In genomic region chr4:115878216-115878678, GRCm38 (mm10) we compare ENCODE assay signal across 13 mouse cellular contexts. TPM values are rescaled to one million over a fixed set of nuclear protein-coding genes. Genes with fewer than 3 reads are reported as not detected.
A peak's percentile ranks its signal among the peaks of the same experiment; 100 is the strongest.
DNase-seq lines count a peak whose midpoint lies in the region; ATAC-seq and TF ChIP-seq lines count a peak whose summit lies in the region.
"Had no signal": no experiment of that assay in that cellular context is flagged by ENCODE, and none has a peak within 500 bp of the region (broad histone marks: within the 10 kb centered on the region; RNA-seq: fewer than 3 reads in every experiment).

No protein-coding gene starts in this region.

- H3K9ac ChIP-seq in heart, postnatal 0 days (replicated peaks; ENCODE audit: low read depth, low read length): no peak overlapping the region
- H3K9ac ChIP-seq in midbrain, embryonic 15.5 days: 0 out of 2 replicates have a peak overlapping the region, but pooled peaks have one; percentile 4

- peaks cover 23% of the 10 kb centered on the region for H3K36me3 ChIP-seq in heart, postnatal 0 days (replicated peaks; ENCODE audit: control insufficient read depth, insufficient read depth, low read length)
- H3K36me3 ChIP-seq in midbrain, embryonic 15.5 days (replicated peaks): no peaks in the 10 kb centered on the region

- TF ChIP-seq EP300 in heart, postnatal 0 days (IDR thresholded peaks at IDR 0.05; ENCODE audit: low read depth): no peak

- DNase-seq in heart, postnatal 0 days (ENCODE audit: low spot score): no peak
- DNase-seq in heart, adult 11 months: no peak
- DNase-seq in brain, adult 2 months (ENCODE audit: low read depth, low spot score): peak; percentile 30
- DNase-seq in heart, postnatal 4 days: peak; percentile 9
- DNase-seq in thymus, postnatal 14 days: no peak
- no peak for DNase-seq in layer of hippocampus, postnatal 10 days (ENCODE audit: low spot score in 2 of 2)
- DNase-seq in urinary bladder, postnatal 10 days (ENCODE audit: low spot score): no peak

- no peaks in the 10 kb centered on the region for H3K27me3 ChIP-seq in heart, postnatal 0 days (ENCODE audit: control insufficient read depth, insufficient read depth, low read length)
- no peaks in the 10 kb centered on the region; the same call in 1 of the 2 replicates for H3K27me3 ChIP-seq in midbrain, embryonic 15.5 days (replicated peaks)

- 8% methylated on average over 11 of the region's 11 CpGs for WGBS in heart, postnatal 0 days
- WGBS in midbrain, embryonic 15.5 days: 2% methylated on average over 11 of the region's 11 CpGs

- no peak overlapping the region for H3K27ac ChIP-seq in heart, postnatal 0 days (ENCODE audit: low read depth)
- H3K27ac ChIP-seq in midbrain, embryonic 15.5 days: peak overlapping the region; percentile 74

- ATAC-seq in heart, postnatal 0 days (ENCODE audit: insufficient read depth, low read depth): peak; percentile 72
- peak; percentile 46 for ATAC-seq in midbrain, embryonic 15.5 days (replicated peaks)
- ATAC-seq: inflammation-experienced regulatory T-cells, adult 6 months had no signal

- no peaks in the 10 kb centered on the region for H3K4me1 ChIP-seq in heart, postnatal 0 days (ENCODE audit: control insufficient read depth, insufficient read depth)
- H3K4me1 ChIP-seq in midbrain, embryonic 15.5 days: peaks cover 51% of the 10 kb centered on the region

- no peaks in the 10 kb centered on the region for H3K9me3 ChIP-seq in heart, postnatal 0 days (replicated peaks; ENCODE audit: control insufficient read depth, low read length)
- no peaks in the 10 kb centered on the region for H3K9me3 ChIP-seq in midbrain, embryonic 15.5 days

- no peak for TF ChIP-seq CTCF in heart, postnatal 0 days (IDR thresholded peaks at IDR 0.05; ENCODE audit: low read depth)

- H3K4me3 ChIP-seq in heart, postnatal 0 days (ENCODE audit: low read depth, low read length): no peak overlapping the region
- no peak overlapping the region for H3K4me3 ChIP-seq in midbrain, embryonic 15.5 days
- H3K4me3 ChIP-seq: erythroblast, embryonic 14.5 days had no signal

- peak overlapping the region; percentile 29 for H3K4me2 ChIP-seq in heart, postnatal 0 days (ENCODE audit: low read depth, low read length)
- H3K4me2 ChIP-seq in midbrain, embryonic 15.5 days: peak overlapping the region; percentile 35

RNA-seq across cellular contexts. Expression of gene Kncn, which starts 6.0 kb away (rescaled TPM):
- not detected in 2 replicates for total RNA-seq in heart, postnatal 0 days (2014; rRNA removed; ENCODE audit: low replicate concordance)
- polyA plus RNA-seq in heart, postnatal 0 days (2015; fragmentation: Nextera tagmentation; extraction: Ambion mirVana): not detected in 2 replicates
- total RNA-seq in heart, postnatal 4 days (2021): not detected
- polyA plus RNA-seq in midbrain, embryonic 15.5 days (2015; fragmentation: Nextera tagmentation; extraction: Ambion mirVana): 0.17 TPM in 1 of 2 replicates, not detected in the other
- total RNA-seq in layer of hippocampus, postnatal 10 days (2021): under 1 TPM in 1 of 2 experiments, not detected in 1; 0.25 TPM
- total RNA-seq: CH12.LX had no signal
- polyA plus RNA-seq: inflammation-experienced regulatory T-cells, adult 6 months; limb, embryonic 14.5 days; stomach, embryonic 14.5 days had no signal

RNA-seq across cellular contexts. Expression of gene 6430628N08Rik, which starts 12.2 kb away (rescaled TPM):
- total RNA-seq in heart, postnatal 0 days (2014; rRNA removed; ENCODE audit: low replicate concordance): not detected in 2 replicates
- not detected in 2 replicates for polyA plus RNA-seq in heart, postnatal 0 days (2015; fragmentation: Nextera tagmentation; extraction: Ambion mirVana)
- not detected for total RNA-seq in heart, postnatal 4 days (2021)
- polyA plus RNA-seq in midbrain, embryonic 15.5 days (2015; fragmentation: Nextera tagmentation; extraction: Ambion mirVana): 0.27 and 0.28 TPM in 2 replicates
- total RNA-seq in layer of hippocampus, postnatal 10 days (2021): not detected
- total RNA-seq: CH12.LX had no signal
- polyA plus RNA-seq: erythroblast, embryonic 14.5 days; inflammation-experienced regulatory T-cells, adult 6 months; limb, embryonic 14.5 days; stomach, embryonic 14.5 days had no signal

RNA-seq across cellular contexts. Expression of gene Mknk1, which starts 39.2 kb away (rescaled TPM):
- total RNA-seq in heart, postnatal 0 days (2014; rRNA removed; ENCODE audit: low replicate concordance): 10.9 and 15.4 TPM in 2 replicates
- 15.5 and 16.6 TPM in 2 replicates for polyA plus RNA-seq in heart, postnatal 0 days (2015; fragmentation: Nextera tagmentation; extraction: Ambion mirVana)
- 10 to 100 TPM; 22.1 to 23.6 TPM for total RNA-seq in heart, postnatal 4 days (2021)
- polyA plus RNA-seq in midbrain, embryonic 15.5 days (2015; fragmentation: Nextera tagmentation; extraction: Ambion mirVana): 25.9 and 27.5 TPM in 2 replicates
- total RNA-seq in layer of hippocampus, postnatal 10 days (2021): 10 to 100 TPM; 40.8 to 43.3 TPM

RNA-seq across cellular contexts. Expression of gene Mob3c, which starts 50.4 kb away (rescaled TPM):
- 3.1 and 4.9 TPM in 2 replicates for total RNA-seq in heart, postnatal 0 days (2014; rRNA removed; ENCODE audit: low replicate concordance)
- 5.5 and 6.4 TPM in 2 replicates for polyA plus RNA-seq in heart, postnatal 0 days (2015; fragmentation: Nextera tagmentation; extraction: Ambion mirVana)
- 1 to 10 TPM; 6.3 to 8.1 TPM for total RNA-seq in heart, postnatal 4 days (2021)
- 5.6 and 6.5 TPM in 2 replicates for polyA plus RNA-seq in midbrain, embryonic 15.5 days (2015; fragmentation: Nextera tagmentation; extraction: Ambion mirVana)
- total RNA-seq in layer of hippocampus, postnatal 10 days (2021): 1 to 10 TPM; 4.5 to 4.6 TPM

Comparison
In these comparisons a context has a peak if more than half of its experiments do, and no peak if none do; other contexts are left out.
1. DNase-seq: peak in brain, adult 2 months (single experiment) and heart, postnatal 4 days (single experiment); none in heart, postnatal 0 days (single experiment), heart, adult 11 months (single experiment), thymus, postnatal 14 days (single experiment), layer of hippocampus, postnatal 10 days (0 of 2) and urinary bladder, postnatal 10 days (single experiment).